Mouse (Mus musculus) mammary gland, adult 2 months (tissue): ENCODE results near the gene Rnf19b. TPM values are rescaled to one million over a fixed set of nuclear protein-coding genes. Genes with fewer than 3 reads are reported as not detected.

Source experiments
- polyA plus RNA-seq: library from polyadenylated mRNA; depleted of rRNA; stranded (reverse); fragments of >200 nt; gene quantifications from 2 replicates; pipeline ENCODE4 v1.2.3, GENCODE M21; 2012; ENCODE audit warnings: low replicate concordance; rRNA removed

Rnf19b gene
- 45.6 and 141 TPM in 2 replicates for polyA plus RNA-seq

GRCm38 (mm10) chr4:129058207-129059092 is at the start of gene Rnf19b:
Gene Rnf19b, plus strand, starts transcription at chr4:129058271.

GRCm38 (mm10) chr4:129105356-129105755 is 47.3 kb downstream of the Rnf19b start, which contains the start of gene Tmem54:
Gene Tmem54, plus strand, starts transcription at chr4:129105548.

GRCm38 (mm10) chr4:129121569-129122086 is 63.6 kb downstream of the Rnf19b start, which contains the start of gene Hpca:
Gene Hpca, minus strand, starts transcription at chr4:129122036.

Other genes with a start within 250 kb of the Rnf19b start
- 6.1 and 13.2 TPM in 2 replicates for gene Trim62, start 174.7 kb upstream of the Rnf19b start, polyA plus RNA-seq
- 17.9 and 25.6 TPM in 2 replicates for gene Azin2, start 95.8 kb upstream of the Rnf19b start, polyA plus RNA-seq
- 94.7 and 102 TPM in 2 replicates for gene Ak2, start 66.3 kb upstream of the Rnf19b start, polyA plus RNA-seq
- 13.9 and 16.2 TPM in 2 replicates for gene Tmem54, start 47.3 kb downstream of the Rnf19b start, polyA plus RNA-seq
- 3.0 and 3.8 TPM in 2 replicates for gene Hpca, start 63.8 kb downstream of the Rnf19b start, polyA plus RNA-seq
- 1.5 and 9.3 TPM in 2 replicates for gene Fndc5, start 78.7 kb downstream of the Rnf19b start, polyA plus RNA-seq
- 13.7 and 23.0 TPM in 2 replicates for gene S100pbp, start 131.5 kb downstream of the Rnf19b start, polyA plus RNA-seq
- gene Yars, start 131.5 kb downstream of the Rnf19b start, polyA plus RNA-seq, result 11.3 and 16.7 TPM in 2 replicates
- 24.0 and 41.3 TPM in 2 replicates for gene C77080, start 203.1 kb downstream of the Rnf19b start, polyA plus RNA-seq
- gene Sync, start 229.3 kb downstream of the Rnf19b start, polyA plus RNA-seq, result 0.90 and 3.5 TPM in 2 replicates